Mouse (Mus musculus) cortical plate, adult 2 months (tissue): ENCODE measurements at regions not wholly inside any gene's neighbourhood (a gene's known extent, or its start where the extent isn't known, plus 50 kb on each side); places are given as distances from the start of the nearest gene placed in this dataset.

Experiments used
- CTCF ChIP-seq: fragments of 200-500 bp; IDR thresholded peaks from 2 replicates; pipeline ENCODE4 v1.5.1; 2011; ENCODE audit warnings: mild to moderate bottlenecking, control low read depth, low read length; ENCODE audit not compliant: insufficient read depth; ENCODE audit errors: extremely low read depth
- POLR2A ChIP-seq: fragments of 200-500 bp; IDR thresholded peaks from 2 replicates; pipeline ENCODE4 v1.6.1; 2011; ENCODE audit warnings: mild to moderate bottlenecking, low read length, control low read depth; ENCODE audit not compliant: insufficient read depth; ENCODE audit errors: extremely low read depth

DNA sequence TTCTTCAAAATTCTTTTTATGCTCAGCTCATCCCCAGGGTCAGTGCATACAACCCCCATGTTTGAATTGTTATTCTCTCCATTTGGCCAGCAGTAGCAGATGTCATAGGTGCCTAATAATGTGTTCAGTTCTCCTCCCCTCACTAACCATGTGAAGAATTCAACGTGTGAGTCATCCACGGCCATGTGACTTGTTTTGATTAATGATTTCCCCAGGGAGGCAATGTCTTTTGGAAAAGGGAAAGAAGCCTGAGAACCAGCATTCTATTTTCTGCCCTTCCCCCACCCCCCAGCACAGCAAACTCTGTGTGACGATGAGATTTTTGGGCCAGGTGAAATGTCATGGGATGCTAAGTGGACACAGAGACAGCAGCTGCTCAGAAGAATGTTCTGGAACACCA is 459.5 kb upstream of the Nr2f2 start:
- TF ChIP-seq CTCF (no peak), POLR2A (no peak)
